Mouse (Mus musculus) lung, postnatal 0 days (tissue): ENCODE results near the gene Hmox2. TPM values are rescaled to one million over a fixed set of nuclear protein-coding genes. Genes with fewer than 3 reads are reported as not detected.

ENCODE experiments used
- ATAC-seq: fragments of 200-750 bp; cut with Nextera tagmentation; 2 replicates; pipeline ENCODE4 v1.8.0; 2017; ENCODE audit warnings: moderate library complexity
- DNase-seq: peaks from one replicate; pipeline ENCODE4 v3.0.0-alpha.2; 2016; ENCODE audit warnings: low spot score
- H3K27ac ChIP-seq: fragments of 300-500 bp; sonication (generic); 2 replicates; pipeline ENCODE4 v1.5.1; 2014; ENCODE audit warnings: antibody characterized with exemption, mild to moderate bottlenecking, low read length, mixed read lengths
- H3K27me3 ChIP-seq: fragments of 300-500 bp; sonication (generic); replicated peaks from 2 replicates; pipeline ENCODE4 v1.6.1; 2014; ENCODE audit warnings: low read length, mixed read lengths; ENCODE audit not compliant: insufficient read depth
- H3K36me3 ChIP-seq: fragments of 300-500 bp; sonication (generic); 2 replicates; pipeline ENCODE4 v1.6.1; 2014; ENCODE audit warnings: low read length, mixed read lengths; ENCODE audit not compliant: insufficient read depth
- H3K4me1 ChIP-seq: fragments of 300-500 bp; sonication (generic); 2 replicates; pipeline ENCODE4 v1.6.1; 2014; ENCODE audit warnings: antibody characterized with exemption, low read depth, low read length, mixed read lengths; ENCODE audit not compliant: insufficient read depth
- H3K4me2 ChIP-seq: fragments of 300-500 bp; sonication (generic); replicated peaks from 2 replicates; pipeline ENCODE4 v1.6.1; 2014; ENCODE audit warnings: low read depth, mild to moderate bottlenecking, low read length, moderate library complexity, mixed read lengths
- H3K4me3 ChIP-seq: fragments of 300-500 bp; sonication (generic); 2 replicates; pipeline ENCODE4 v1.5.1; 2014; ENCODE audit warnings: low read depth, low read length
- H3K9ac ChIP-seq: fragments of 300-500 bp; sonication (generic); replicated peaks from 2 replicates; pipeline ENCODE4 v1.6.1; 2014; ENCODE audit warnings: low read depth, mild to moderate bottlenecking
- H3K9me3 ChIP-seq: fragments of 300-500 bp; sonication (generic); 2 replicates; pipeline ENCODE4 v1.6.1; 2016; ENCODE audit warnings: low read length, mixed read lengths
- CTCF ChIP-seq: IDR thresholded peaks from 2 replicates; pipeline ENCODE4 v1.5.1; 2016; ENCODE audit warnings: antibody characterized with exemption, mild to moderate bottlenecking
- EP300 ChIP-seq: IDR thresholded peaks from 2 replicates; pipeline ENCODE4 v1.6.1; 2016; ENCODE audit warnings: antibody characterized with exemption, mild to moderate bottlenecking, control low read depth
- WGBS: fragments of 180-500 bp; shearing (Covaris S2); extraction: QIAGEN DNeasy Blood & Tissue Kit; methylation state at CpG from one replicate; pipeline ENCODE4 v1.1.7; 2014; 5-methylcytosine and 5-hydroxymethylcytosine counted together
- polyA plus RNA-seq: library from polyadenylated mRNA; unstranded; fragments of >200 nt; fragmentation: Nextera tagmentation; extraction: Ambion mirVana; gene quantifications from 2 replicates; pipeline ENCODE4 v1.2.1, GENCODE M21; 2015

Gene Hmox2
- polyA plus RNA-seq, 1 experiment from 2014 or later: 97.9 TPM

DNA sequence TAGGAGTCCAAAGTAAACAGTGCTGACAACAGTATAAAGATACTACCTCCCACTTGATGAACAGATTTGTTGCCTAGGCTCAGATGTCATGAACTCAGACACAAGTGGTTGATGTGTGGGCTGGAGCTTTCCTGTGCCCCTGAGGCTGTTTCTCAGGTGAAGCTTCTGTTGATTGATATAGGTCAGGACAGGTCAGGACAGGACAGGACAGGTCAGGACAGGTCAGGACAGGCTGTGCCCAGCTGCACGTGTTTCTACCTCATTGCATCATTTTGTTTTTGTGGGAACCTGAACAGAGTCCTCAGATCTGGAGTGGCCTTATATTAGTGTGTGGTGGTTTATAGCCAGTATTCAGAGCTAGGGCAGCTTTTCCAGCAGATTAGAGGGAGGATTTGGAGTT is 23.5 kb upstream of the Hmox2 start:
- Histone ChIP-seq H3K9me3 (no peaks in the 10 kb centered on the region), H3K27me3 (no peaks in the 10 kb centered on the region), H3K27ac (no peak overlapping the region), H3K36me3 (peaks cover 39% of the 10 kb centered on the region), H3K4me3 (no peak overlapping the region), H3K4me1 (no peaks in the 10 kb centered on the region), H3K4me2 (no peak overlapping the region), H3K9ac (no peak overlapping the region)
- DNase-seq: no peak
- 42% methylated on average over 1 of the region's 1 CpGs for WGBS
- ATAC-seq: no peak
- TF ChIP-seq EP300 (no peak), CTCF (no peak)

DNA sequence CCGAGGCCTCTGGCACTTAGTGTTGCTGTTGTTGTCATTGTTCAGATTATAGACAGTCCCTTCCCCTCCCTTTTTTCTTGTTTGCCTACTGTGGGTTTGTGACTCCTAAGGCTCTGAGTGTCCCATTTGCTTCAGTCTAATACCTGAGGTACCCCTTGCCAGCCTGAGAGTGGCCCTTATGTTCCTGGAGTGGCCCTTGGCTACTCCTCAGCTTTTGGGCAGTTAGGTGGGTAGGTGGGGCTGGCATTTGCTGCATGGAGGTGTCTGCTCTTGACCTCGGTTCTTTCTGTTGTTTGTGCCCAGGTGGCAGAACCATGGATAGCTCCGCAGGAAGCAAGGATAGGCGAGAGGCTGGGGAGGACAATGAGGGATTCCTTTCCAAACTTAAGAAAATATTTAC is 20.6 kb upstream of the Hmox2 start:
- Histone ChIP-seq H3K27me3 (no peaks in the 10 kb centered on the region), H3K36me3 (peaks cover 25% of the 10 kb centered on the region), H3K4me3 (no peak overlapping the region), H3K4me2 (no peak overlapping the region), H3K4me1 (no peaks in the 10 kb centered on the region), H3K27ac (no peak overlapping the region), H3K9ac (no peak overlapping the region), H3K9me3 (no peaks in the 10 kb centered on the region)
- DNase-seq: peak; percentile 66
- TF ChIP-seq CTCF (no peak), EP300 (no peak)
- peak; percentile 91 for ATAC-seq
- WGBS: 40% methylated on average over 4 of the region's 4 CpGs

DNA sequence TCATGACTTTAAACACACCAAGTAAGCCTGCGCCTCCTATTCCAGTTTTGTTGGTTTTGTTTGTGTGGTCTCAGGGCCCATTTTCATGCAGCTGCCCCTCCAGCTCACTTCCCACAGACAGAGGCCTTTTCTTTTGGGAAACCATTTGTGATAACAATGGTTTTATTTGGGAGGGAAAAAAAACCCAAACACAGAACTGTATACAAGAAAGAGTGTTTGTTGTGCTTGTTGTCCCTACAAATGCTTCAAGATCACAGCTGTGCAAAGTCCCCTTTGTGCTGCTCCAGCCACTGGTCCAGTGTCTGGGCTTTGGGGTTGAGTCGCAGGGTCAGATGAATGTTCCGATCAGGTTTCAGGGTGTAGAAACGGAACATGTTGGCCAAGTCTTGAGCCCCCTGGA is 15.0 kb upstream of the Hmox2 start:
- Histone ChIP-seq H3K4me2 (no peak overlapping the region), H3K9ac (no peak overlapping the region), H3K4me1 (no peaks in the 10 kb centered on the region), H3K36me3 (no peaks in the 10 kb centered on the region), H3K9me3 (no peaks in the 10 kb centered on the region), H3K4me3 (no peak overlapping the region), H3K27ac (no peak overlapping the region), H3K27me3 (no peaks in the 10 kb centered on the region)
- ATAC-seq (no peak), DNase-seq (no peak)
- 94% methylated on average over 4 of the region's 4 CpGs for WGBS
- TF ChIP-seq EP300 (no peak), CTCF (no peak)

DNA sequence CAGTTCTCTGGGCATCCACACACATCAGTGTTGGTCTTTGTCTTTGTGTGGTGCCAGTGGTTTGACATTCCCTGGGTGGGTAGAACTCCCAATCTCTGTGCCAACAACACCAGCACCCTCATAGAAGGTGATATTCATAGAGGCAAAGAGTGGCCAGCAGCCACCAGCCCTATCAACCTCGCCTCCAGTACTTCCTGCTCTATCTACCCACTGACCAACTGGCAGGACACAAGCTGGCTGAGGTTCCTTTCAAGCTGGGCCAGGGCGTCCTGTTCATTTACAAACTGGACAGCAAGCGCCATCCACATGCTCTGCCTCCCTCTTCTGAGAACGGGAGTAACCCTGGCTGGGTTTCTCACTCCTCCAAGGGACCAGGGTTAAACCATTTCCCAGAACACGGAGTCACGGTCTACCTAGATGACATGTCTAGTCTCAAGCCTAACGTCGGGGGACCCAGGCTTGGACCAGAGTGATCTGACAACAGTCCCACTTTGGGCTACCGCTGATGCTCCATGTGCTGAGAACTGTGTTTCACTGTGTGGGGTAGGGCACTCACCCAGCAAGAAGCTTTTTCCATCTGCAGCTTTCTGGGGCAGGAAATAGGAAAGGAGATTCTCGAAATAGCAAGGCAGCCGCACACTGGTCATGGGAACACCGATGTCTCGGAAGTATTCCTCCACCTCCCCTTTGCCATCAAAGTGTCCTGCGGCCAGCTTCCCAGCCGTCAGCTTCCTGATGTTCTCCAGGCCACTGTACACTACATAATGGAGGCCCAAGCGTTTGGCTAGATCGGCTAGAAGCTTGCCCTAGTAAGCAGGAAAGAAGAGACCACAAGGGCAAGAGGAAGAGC is 12.1 kb upstream of the Hmox2 start:
- Histone ChIP-seq H3K4me1 (no peaks in the 10 kb centered on the region), H3K27me3 (no peaks in the 10 kb centered on the region), H3K27ac (no peak overlapping the region), H3K9ac (no peak overlapping the region), H3K9me3 (no peaks in the 10 kb centered on the region), H3K4me3 (no peak overlapping the region), H3K36me3 (no peaks in the 10 kb centered on the region), H3K4me2 (no peak overlapping the region)
- 86% methylated on average over 17 of the region's 17 CpGs for WGBS
- no peak for ATAC-seq
- no peak for DNase-seq
- TF ChIP-seq CTCF (no peak), EP300 (no peak)

DNA sequence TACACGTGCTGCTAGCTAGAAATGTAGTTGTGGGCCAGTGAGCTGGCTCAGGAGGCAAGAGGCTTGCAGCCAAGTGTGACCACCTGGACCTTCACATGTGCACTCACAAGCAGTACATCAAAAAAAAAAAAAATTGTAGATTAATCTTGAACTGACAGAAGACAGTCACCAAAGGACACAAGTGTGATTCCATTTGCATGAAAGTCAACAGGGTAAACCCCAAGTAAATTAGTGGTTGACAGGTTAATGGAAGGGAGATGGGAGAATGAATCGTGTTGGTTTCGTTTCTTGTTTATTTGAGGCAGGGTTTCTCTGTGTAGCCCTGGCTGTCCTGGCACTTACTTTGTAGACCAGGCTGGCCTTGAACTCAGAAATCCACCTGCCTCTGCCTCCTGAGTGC is 8.3 kb upstream of the Hmox2 start:
- no peak for ATAC-seq
- H3K4me3 ChIP-seq: no peak overlapping the region
- no peaks in the 10 kb centered on the region for H3K27me3 ChIP-seq
- H3K9ac ChIP-seq: no peak overlapping the region
- H3K27ac ChIP-seq: no peak overlapping the region
- H3K4me1 ChIP-seq: peaks cover 7% of the 10 kb centered on the region; the same call in 1 of the 2 replicates
- TF ChIP-seq EP300: no peak
- TF ChIP-seq CTCF: no peak
- DNase-seq: no peak
- H3K4me2 ChIP-seq: peak overlapping the region; percentile 80; the same call in 1 of the 2 replicates
- H3K9me3 ChIP-seq: no peaks in the 10 kb centered on the region
- WGBS: 50% methylated on average over 3 of the region's 3 CpGs
- no peaks in the 10 kb centered on the region for H3K36me3 ChIP-seq

DNA sequence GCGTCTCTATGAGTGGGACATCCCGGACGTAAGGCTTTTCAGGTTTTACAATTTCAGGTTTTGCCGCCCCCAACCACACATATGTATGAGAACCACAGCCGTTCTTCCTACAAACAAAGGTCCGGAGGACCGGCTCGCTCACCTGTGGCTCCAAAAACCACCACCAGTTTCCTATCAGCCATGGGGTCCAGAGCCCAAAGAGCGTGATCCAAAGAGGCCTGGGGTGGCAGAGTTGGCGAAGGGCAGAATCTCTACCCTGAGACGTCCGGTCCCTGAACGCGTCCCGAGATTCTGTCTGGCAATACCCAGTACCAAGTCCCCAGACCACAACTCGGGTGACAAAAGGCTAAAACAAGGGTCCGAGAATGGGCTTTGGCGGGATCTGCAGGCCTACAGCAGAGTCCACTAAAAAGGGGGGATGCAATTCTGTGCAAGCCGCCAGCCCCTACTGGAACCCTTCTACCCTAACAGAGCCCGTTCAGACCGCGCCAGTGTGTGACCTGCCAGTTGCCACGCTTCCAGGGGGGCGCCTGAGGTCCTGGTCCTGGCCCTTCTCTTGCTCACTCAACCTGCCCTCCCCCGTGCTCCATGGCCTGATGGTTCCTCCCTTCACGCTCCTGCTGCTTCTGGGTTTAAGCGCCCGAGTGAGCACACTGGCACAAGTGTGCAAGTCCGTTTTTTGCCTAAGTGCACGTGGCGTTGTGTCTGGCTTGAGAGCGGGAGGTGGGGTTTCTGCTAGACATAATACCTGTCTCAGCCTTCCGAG is 7.2 kb upstream of the Hmox2 start, which contains the start of gene Nmral1:
TSS of gene Nmral1 (minus strand) at position 604 of the 766 bp plus-strand sequence.
- Histone ChIP-seq H3K9me3 (no peaks in the 10 kb centered on the region), H3K4me2 (peak within 1 kb of the TSS; percentile 80), H3K4me3 (peak within 1 kb of the TSS; percentile 51), H3K4me1 (peaks cover 7% of the 10 kb centered on the region; the same call in 1 of the 2 replicates), H3K27me3 (no peaks in the 10 kb centered on the region), H3K36me3 (no peaks in the 10 kb centered on the region), H3K9ac (peak within 1 kb of the TSS; percentile 55), H3K27ac (no peak within 1 kb of the TSS)
- TF ChIP-seq EP300 (no peak), CTCF (no peak)
- WGBS: 16% methylated on average over 33 of the region's 33 CpGs
- peak; percentile 79 for DNase-seq
- peak; percentile 76 for ATAC-seq
